Mouse (Mus musculus) intestine, embryonic 14.5 days (tissue): ENCODE results near the gene Tex2. TPM values are rescaled to one million over a fixed set of nuclear protein-coding genes. Genes with fewer than 3 reads are reported as not detected.
A peak's percentile ranks its signal among the peaks of the same experiment; 100 is the strongest.

Experiments
- ATAC-seq: fragments of 200-750 bp; cut with Nextera tagmentation; replicated peaks from 2 replicates; pipeline ENCODE4 v1.8.0; 2017; ENCODE audit warnings: low read depth, moderate number of reproducible peaks, moderate TSS enrichment, moderate library complexity; ENCODE audit not compliant: low FRiP score, low TSS enrichment
- DNase-seq: peaks from one replicate; pipeline ENCODE4 v3.0.0-alpha.2; 2018; ENCODE audit warnings: low spot score
- H3K27ac ChIP-seq: fragments of 300-500 bp; sonication (generic); 2 replicates; pipeline ENCODE4 v1.5.1; 2014; ENCODE audit warnings: low read depth, mild to moderate bottlenecking, control low read depth
- H3K27me3 ChIP-seq: fragments of 300-500 bp; sonication (generic); replicated peaks from 2 replicates; pipeline ENCODE4 v1.6.1; 2014; ENCODE audit warnings: low read length, control low read depth; ENCODE audit not compliant: control insufficient read depth, insufficient read depth
- H3K36me3 ChIP-seq: fragments of 300-500 bp; sonication (generic); 2 replicates; pipeline ENCODE4 v1.6.1; 2014; ENCODE audit warnings: low read length, control low read depth; ENCODE audit not compliant: control insufficient read depth, insufficient read depth
- H3K4me1 ChIP-seq: fragments of 300-500 bp; sonication (generic); replicated peaks from 2 replicates; pipeline ENCODE4 v1.6.1; 2014; ENCODE audit warnings: low read length, control low read depth, mixed read lengths; ENCODE audit not compliant: control insufficient read depth, insufficient read depth
- H3K4me2 ChIP-seq: fragments of 300-500 bp; sonication (generic); 2 replicates; pipeline ENCODE4 v1.6.1; 2014; ENCODE audit warnings: low read length
- H3K4me3 ChIP-seq: fragments of 300-500 bp; sonication (generic); 2 replicates; pipeline ENCODE4 v1.5.1; 2014; ENCODE audit warnings: low read depth, low read length, control low read depth, mixed read lengths
- H3K9ac ChIP-seq: fragments of 300-500 bp; sonication (generic); 2 replicates; pipeline ENCODE4 v1.6.1; 2014; ENCODE audit warnings: mild to moderate bottlenecking, low read length
- H3K9me3 ChIP-seq: fragments of 300-500 bp; sonication (generic); 2 replicates; pipeline ENCODE4 v1.6.1; 2016; ENCODE audit warnings: low read length, control low read depth; ENCODE audit not compliant: control insufficient read depth
- WGBS: fragments of 180-500 bp; shearing (Covaris S2); extraction: QIAGEN DNeasy Blood & Tissue Kit; methylation state at CpG from one replicate; pipeline ENCODE4 v1.1.7; 2014; 5-methylcytosine and 5-hydroxymethylcytosine counted together
- polyA plus RNA-seq: library from polyadenylated mRNA; unstranded; fragments of >200 nt; fragmentation: Nextera tagmentation; extraction: Ambion mirVana; gene quantifications from 2 replicates; pipeline ENCODE4 v1.2.1, GENCODE M21; 2014

Gene Tex2
- polyA plus RNA-seq, 1 experiment from 2014 or later: 11.6 TPM

- H3K4me3 ChIP-seq: no peak overlapping the region
- no peaks in the 10 kb centered on the region for H3K36me3 ChIP-seq
- H3K9ac ChIP-seq: no peak overlapping the region
- H3K4me1 ChIP-seq: peaks cover 15% of the 10 kb centered on the region
- H3K9me3 ChIP-seq: no peaks in the 10 kb centered on the region
- ATAC-seq (no peak), DNase-seq (no peak)
- no peak overlapping the region for H3K27ac ChIP-seq
- no peak overlapping the region for H3K4me2 ChIP-seq
- 57% methylated on average over 4 of the region's 4 CpGs for WGBS
- no peaks in the 10 kb centered on the region for H3K27me3 ChIP-seq
Observed at GRCm38 (mm10) chr11:106556689-106557088, 56.5 kb downstream of the Tex2 start.

GRCm38 (mm10) chr11:106555805-106556615 lies 57.2 kb downstream of the Tex2 start:
- Histone ChIP-seq H3K27me3 (no peaks in the 10 kb centered on the region), H3K4me2 (no peak overlapping the region), H3K27ac (peak overlapping the region; percentile 33), H3K36me3 (no peaks in the 10 kb centered on the region), H3K9ac (0 out of 2 replicates have a peak overlapping the region, but pooled peaks have one; percentile 16), H3K4me3 (no peak overlapping the region), H3K9me3 (no peaks in the 10 kb centered on the region), H3K4me1 (peaks cover 15% of the 10 kb centered on the region)
- ATAC-seq (peak; percentile 43; the same call in 1 of the 2 replicates), DNase-seq (no peak)
- WGBS: 32% methylated on average over 10 of the region's 10 CpGs

- Histone ChIP-seq H3K4me3 (no peak overlapping the region), H3K4me1 (peaks cover under 1% of the 10 kb centered on the region; the same call in 1 of the 2 replicates), H3K27ac (no peak overlapping the region), H3K4me2 (no peak overlapping the region), H3K9me3 (0 out of 2 replicates have a peak, but pooled peaks cover 2% of the 10 kb centered on the region), H3K36me3 (0 out of 2 replicates have a peak, but pooled peaks cover 9% of the 10 kb centered on the region), H3K9ac (no peak overlapping the region), H3K27me3 (no peaks in the 10 kb centered on the region)
- ATAC-seq: no peak
- no peak for DNase-seq
- 95% methylated on average over 4 of the region's 4 CpGs for WGBS
Observed at GRCm38 (mm10) chr11:106550398-106550797, 62.8 kb downstream of the Tex2 start.

GRCm38 (mm10) chr11:106546081-106546480 lies 67.1 kb downstream of the Tex2 start:
- 97% methylated on average over 4 of the region's 4 CpGs for WGBS

GRCm38 (mm10) chr11:106544916-106545315 lies 68.3 kb downstream of the Tex2 start:
- WGBS: 89% methylated on average over 9 of the region's 9 CpGs
- no peak overlapping the region for H3K9ac ChIP-seq
- no peak for DNase-seq
- no peaks in the 10 kb centered on the region for H3K9me3 ChIP-seq
- ATAC-seq: no peak
- H3K27ac ChIP-seq: no peak overlapping the region
- no peaks in the 10 kb centered on the region for H3K4me1 ChIP-seq
- no peak overlapping the region for H3K4me3 ChIP-seq
- no peaks in the 10 kb centered on the region for H3K27me3 ChIP-seq
- H3K36me3 ChIP-seq: peaks cover 27% of the 10 kb centered on the region; the same call in 1 of the 2 replicates
- no peak overlapping the region for H3K4me2 ChIP-seq

More at GRCm38 (mm10) chr11:106546081-106546480, 67.1 kb downstream of the Tex2 start:
- Histone ChIP-seq H3K9ac (no peak overlapping the region), H3K9me3 (0 out of 2 replicates have a peak, but pooled peaks cover 2% of the 10 kb centered on the region), H3K27me3 (no peaks in the 10 kb centered on the region), H3K4me1 (no peaks in the 10 kb centered on the region), H3K36me3 (peaks cover 27% of the 10 kb centered on the region; the same call in 1 of the 2 replicates), H3K4me2 (no peak overlapping the region), H3K4me3 (no peak overlapping the region), H3K27ac (no peak overlapping the region)
- ATAC-seq (no peak), DNase-seq (no peak)

- no peak overlapping the region for H3K4me2 ChIP-seq
- no peak overlapping the region for H3K9ac ChIP-seq
- no peak for ATAC-seq
- no peaks in the 10 kb centered on the region for H3K4me1 ChIP-seq
- no peak for DNase-seq
- no peak overlapping the region for H3K4me3 ChIP-seq
- WGBS: 90% methylated on average over 11 of the region's 11 CpGs
- no peak overlapping the region for H3K27ac ChIP-seq
- peaks cover 27% of the 10 kb centered on the region; the same call in 1 of the 2 replicates for H3K36me3 ChIP-seq
- H3K27me3 ChIP-seq: no peaks in the 10 kb centered on the region
- no peaks in the 10 kb centered on the region for H3K9me3 ChIP-seq
Observed at GRCm38 (mm10) chr11:106544133-106544532, 69.1 kb downstream of the Tex2 start.

- Histone ChIP-seq H3K9me3 (no peaks in the 10 kb centered on the region), H3K27ac (no peak overlapping the region), H3K4me2 (no peak overlapping the region), H3K9ac (no peak overlapping the region), H3K27me3 (no peaks in the 10 kb centered on the region), H3K36me3 (peaks cover 27% of the 10 kb centered on the region; the same call in 1 of the 2 replicates), H3K4me1 (no peaks in the 10 kb centered on the region), H3K4me3 (no peak overlapping the region)
- 78% methylated on average over 13 of the region's 13 CpGs for WGBS
- DNase-seq (no peak), ATAC-seq (no peak)
Observed at GRCm38 (mm10) chr11:106543006-106543405, 70.2 kb downstream of the Tex2 start.

- Histone ChIP-seq H3K27ac (no peak overlapping the region), H3K36me3 (peaks cover 27% of the 10 kb centered on the region; the same call in 1 of the 2 replicates), H3K4me2 (no peak overlapping the region), H3K4me3 (no peak overlapping the region), H3K9ac (no peak overlapping the region), H3K4me1 (no peaks in the 10 kb centered on the region), H3K9me3 (no peaks in the 10 kb centered on the region), H3K27me3 (no peaks in the 10 kb centered on the region)
- ATAC-seq: no peak
- no peak for DNase-seq
Observed at GRCm38 (mm10) chr11:106542385-106542784, 70.8 kb downstream of the Tex2 start.
